Mouse (Mus musculus) right cerebral cortex, adult 2 months (tissue): ENCODE results near the gene St3gal3.

Experiments
- DNase-seq, 2 experiments: peaks; one replicate each; pipeline ENCODE4 v3.0.0; 2021 to 2022; ENCODE audit warnings: low spot score in 2 of 2

The St3gal3 gene

GRCm38 (mm10) chr4:118134485-118135365, at the start of gene St3gal3:
St3gal3 (minus strand) TSS chr4:118134914.
- DNase-seq: peak; percentile 98

- no peak for DNase-seq
Observed at GRCm38 (mm10) chr4:118180301-118181080, 45.8 kb upstream of the St3gal3 start.

- peak; percentile 93 to 94 for DNase-seq
Observed at GRCm38 (mm10) chr4:118179467-118180300, 45.0 kb upstream of the St3gal3 start, which contains the start of gene Kdm4a. Kdm4a (minus strand) TSS chr4:118180043.

- no peak for DNase-seq
Observed at GRCm38 (mm10) chr4:118178952-118179466, 44.3 kb upstream of the St3gal3 start.

- no peak for DNase-seq
Observed at GRCm38 (mm10) chr4:118172461-118172860, 37.7 kb upstream of the St3gal3 start.

GRCm38 (mm10) chr4:118171006-118171405, 36.3 kb upstream of the St3gal3 start:
- no peak for DNase-seq

GRCm38 (mm10) chr4:118162123-118162522, 27.4 kb upstream of the St3gal3 start:
- DNase-seq: no peak

GRCm38 (mm10) chr4:118157666-118158065, 23.0 kb upstream of the St3gal3 start:
- DNase-seq: no peak

GRCm38 (mm10) chr4:118156559-118156958, 21.8 kb upstream of the St3gal3 start:
- DNase-seq: no peak

GRCm38 (mm10) chr4:118154889-118155288, 20.2 kb upstream of the St3gal3 start:
- no peak for DNase-seq

- DNase-seq: peak; percentile 31 to 38
Observed at GRCm38 (mm10) chr4:118152020-118152785, 17.5 kb upstream of the St3gal3 start.

- no peak for DNase-seq
Observed at GRCm38 (mm10) chr4:118150804-118151203, 16.1 kb upstream of the St3gal3 start.

- DNase-seq: no peak
Observed at GRCm38 (mm10) chr4:118149956-118150680, 15.4 kb upstream of the St3gal3 start.

GRCm38 (mm10) chr4:118149055-118149576, 14.4 kb upstream of the St3gal3 start:
- DNase-seq: no peak

- DNase-seq: no peak
Observed at GRCm38 (mm10) chr4:118148317-118148687, 13.6 kb upstream of the St3gal3 start.

GRCm38 (mm10) chr4:118147547-118148316, 13.0 kb upstream of the St3gal3 start:
- DNase-seq: peak in 1 of 2 experiments; percentile 34

- DNase-seq: no peak
Observed at GRCm38 (mm10) chr4:118147090-118147489, 12.4 kb upstream of the St3gal3 start.

- DNase-seq: no peak
Observed at GRCm38 (mm10) chr4:118144324-118144723, 9.6 kb upstream of the St3gal3 start.

GRCm38 (mm10) chr4:118143679-118144078, 9.0 kb upstream of the St3gal3 start:
- DNase-seq: no peak
